Mouse (Mus musculus) heart, postnatal 0 days (tissue): ENCODE measurements at regions not wholly inside any gene's neighbourhood (a gene's known extent, or its start where the extent isn't known, plus 50 kb on each side); places are given as distances from the start of the nearest gene placed in this dataset.

Source experiments
- CTCF ChIP-seq: IDR thresholded peaks from 2 replicates; pipeline ENCODE4 v1.5.1; 2016; ENCODE audit warnings: antibody characterized with exemption, control low read depth, low read depth
- EP300 ChIP-seq: IDR thresholded peaks from 2 replicates; pipeline ENCODE4 v1.6.1; 2016; ENCODE audit warnings: antibody characterized with exemption, low read depth

- TF ChIP-seq CTCF = no peak
- TF ChIP-seq EP300 = no peak
Observed at GRCm38 (mm10) chr1:137643508-137643907, 532.0 kb downstream of the Ptprc start.
